Mouse (Mus musculus) thymus, postnatal 14 days (tissue): ENCODE data around the gene Maf.

Experiments
- DNase-seq: peaks from one replicate; pipeline ENCODE4 v3.0.0; 2021

Maf gene

DNA sequence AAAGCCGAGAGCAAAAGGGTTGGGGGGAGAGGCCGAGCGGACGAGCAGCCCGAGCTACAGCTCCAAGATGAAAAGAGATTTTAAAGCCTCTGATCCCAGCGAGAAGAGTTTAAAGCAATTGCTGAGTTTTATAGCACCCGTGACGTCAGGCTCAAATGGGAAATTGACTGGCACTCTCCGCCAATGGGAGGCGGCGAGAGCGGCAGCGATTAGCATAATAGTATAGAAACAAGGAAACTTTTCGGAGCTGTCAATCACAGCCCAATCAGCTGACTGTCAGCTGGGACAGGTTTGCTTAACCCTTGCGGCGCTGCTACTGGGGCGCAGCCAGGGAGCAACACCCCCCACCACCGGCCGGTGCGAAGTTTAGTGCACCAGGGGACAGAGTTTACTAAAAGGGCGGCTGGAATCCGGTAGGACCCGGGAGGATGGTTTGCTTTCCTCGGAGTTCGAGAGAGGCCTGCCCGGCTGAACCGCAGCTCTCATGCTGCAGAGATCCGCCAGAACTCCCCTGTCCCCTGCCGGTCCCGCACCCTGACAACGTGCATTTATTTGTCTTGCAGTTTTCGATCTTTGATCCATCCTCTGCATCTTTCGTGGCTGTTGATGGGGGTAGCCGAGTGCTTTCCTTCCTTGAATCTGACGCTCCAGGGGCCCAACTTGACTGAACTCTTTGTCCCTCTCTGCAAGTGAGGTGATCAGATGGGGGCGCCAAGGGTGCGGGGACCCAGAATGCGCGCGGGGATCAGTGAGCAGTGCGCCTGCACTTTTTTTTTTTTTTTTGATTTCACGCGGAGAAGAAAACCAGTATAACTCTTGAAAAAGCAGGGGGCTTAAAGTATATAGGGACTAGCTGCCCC, at the start of gene Maf:
Maf (minus strand) TSS at position 64 of the 860 bp plus-strand sequence.
- peak; percentile 91 for DNase-seq

DNA sequence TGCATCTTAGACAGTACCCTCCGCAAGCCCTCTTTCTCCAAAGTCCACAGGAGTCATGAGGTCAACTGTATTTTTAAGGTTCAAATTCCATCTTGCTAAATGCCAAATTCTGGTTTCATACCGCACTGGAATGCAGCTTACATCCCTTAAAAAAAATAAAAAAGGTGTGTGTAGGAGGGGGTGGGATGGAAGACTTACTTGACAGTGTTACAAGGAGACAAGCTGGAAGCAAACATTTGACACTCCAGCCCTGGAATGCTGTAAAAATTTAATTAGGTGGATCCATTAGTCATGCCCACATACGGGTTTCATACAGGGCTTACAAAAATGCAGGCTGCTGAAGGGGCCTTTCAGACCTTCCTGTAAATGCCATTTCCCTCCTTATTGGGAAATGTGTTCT, 49.4 kb upstream of the Maf start:
- no peak for DNase-seq

DNA sequence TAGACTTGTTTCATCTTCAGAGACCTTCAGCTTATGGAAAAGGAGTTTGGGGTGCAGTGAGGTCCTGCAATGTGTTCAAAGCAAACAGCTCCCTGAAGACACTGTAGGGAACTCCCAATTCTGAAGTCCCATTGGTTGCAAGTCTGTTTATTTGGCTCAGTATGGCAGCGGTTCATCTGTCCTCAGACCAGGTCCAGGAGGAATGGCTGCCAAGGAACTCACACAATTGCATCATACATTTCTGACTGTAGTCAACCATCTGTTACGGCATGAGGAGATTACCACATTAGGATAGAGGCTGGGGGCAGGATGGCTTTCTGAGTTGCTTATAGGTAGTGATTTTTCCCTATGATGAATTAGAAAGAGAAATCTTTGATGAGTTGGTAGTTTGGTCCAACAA, 48.4 kb upstream of the Maf start:
- no peak for DNase-seq

DNA sequence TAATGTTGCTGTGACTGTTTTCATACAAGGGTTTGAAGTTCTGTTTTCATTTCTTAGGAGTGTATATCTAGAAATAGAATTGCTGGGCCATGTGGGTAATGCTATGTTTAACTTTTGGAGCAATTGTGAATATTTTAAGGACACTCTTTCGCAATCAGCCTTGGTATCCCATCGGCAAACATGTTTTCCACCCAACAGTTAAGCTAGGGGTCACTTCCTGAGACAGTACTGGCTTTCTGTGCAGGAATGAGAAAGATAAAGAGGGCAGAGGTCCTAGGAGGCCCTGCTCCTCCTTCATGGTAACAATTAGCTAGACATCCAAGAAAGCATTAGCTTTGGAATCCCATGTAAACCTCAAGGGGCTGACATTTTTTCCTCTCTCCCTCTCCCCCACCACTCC, 47.1 kb upstream of the Maf start:
- no peak for DNase-seq

DNA sequence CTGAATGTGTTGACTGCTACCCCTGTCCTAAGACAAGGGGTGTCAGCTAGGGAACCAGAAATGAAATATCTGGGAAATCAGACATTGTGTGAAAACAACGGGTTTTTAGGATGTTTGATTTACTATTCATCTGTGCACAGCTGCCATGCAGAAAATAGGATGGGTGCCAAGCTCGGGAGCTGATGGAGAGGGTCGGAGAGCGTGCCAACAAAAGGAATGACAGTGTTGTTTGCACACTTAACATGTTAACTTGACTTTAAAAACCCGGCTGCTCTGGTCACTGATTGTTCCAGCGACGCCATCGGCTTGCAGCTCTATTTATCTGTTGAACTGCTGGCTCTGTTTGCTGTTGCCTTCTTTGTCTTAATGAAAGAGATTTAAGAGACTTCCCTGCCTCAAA, 46.2 kb upstream of the Maf start:
- DNase-seq = no peak

DNA sequence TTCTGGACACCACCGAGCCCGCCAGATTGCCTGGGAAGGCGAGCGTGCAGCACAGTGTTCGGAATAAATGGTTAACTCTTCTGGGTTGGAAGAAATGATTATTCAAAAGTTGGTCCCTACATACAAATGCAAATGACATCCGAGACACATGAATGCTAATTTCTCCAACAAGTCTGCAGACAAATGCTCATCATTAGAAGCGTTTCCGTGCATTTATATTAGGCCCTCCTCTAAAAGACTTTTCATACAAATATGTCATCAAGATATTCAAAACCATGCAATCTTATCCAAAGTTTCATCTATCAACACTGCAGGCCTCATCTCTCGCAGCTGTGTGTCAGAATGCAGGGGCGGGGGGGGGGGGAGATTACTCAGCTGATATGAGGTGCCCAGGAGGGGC, 39.8 kb upstream of the Maf start:
- DNase-seq = no peak

DNA sequence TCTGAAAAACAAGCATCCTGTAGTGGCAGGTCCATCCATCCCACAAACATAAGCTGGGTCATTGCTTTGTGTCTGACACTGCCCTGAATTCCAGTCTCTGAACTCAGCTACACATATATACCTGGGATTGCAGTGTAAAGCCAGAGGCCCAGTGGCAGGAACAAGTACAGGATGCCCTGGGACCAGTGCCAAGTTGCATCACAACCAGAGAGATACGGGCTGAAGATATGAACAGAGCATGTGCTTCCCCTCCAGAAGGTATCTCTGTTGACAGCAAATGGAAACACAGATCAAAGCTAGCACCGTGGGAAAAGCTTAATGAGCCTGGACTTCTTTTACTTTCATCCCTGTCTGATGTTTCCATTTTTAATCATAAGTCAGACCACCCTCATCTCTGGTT, 38.1 kb upstream of the Maf start:
- no peak for DNase-seq

DNA sequence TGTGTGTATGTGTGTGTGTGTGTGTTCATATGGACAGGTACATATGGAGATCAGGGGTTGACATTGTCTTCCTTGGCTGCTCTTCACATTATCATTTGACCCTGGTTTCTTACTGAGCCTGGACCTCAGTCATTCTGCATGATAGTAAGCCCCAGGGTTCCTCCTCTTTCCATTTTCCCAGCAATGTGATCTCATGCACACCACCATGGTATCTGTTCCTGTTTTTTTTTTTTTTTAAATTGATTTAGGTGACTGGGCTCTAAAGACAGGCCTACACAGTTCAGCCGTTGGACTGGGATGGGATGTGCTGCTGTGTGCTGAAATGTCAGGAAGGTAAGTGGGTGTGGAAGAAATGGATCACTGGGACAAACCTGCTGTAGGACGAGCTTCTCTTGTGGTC, 35.8 kb upstream of the Maf start:
- DNase-seq = no peak

DNA sequence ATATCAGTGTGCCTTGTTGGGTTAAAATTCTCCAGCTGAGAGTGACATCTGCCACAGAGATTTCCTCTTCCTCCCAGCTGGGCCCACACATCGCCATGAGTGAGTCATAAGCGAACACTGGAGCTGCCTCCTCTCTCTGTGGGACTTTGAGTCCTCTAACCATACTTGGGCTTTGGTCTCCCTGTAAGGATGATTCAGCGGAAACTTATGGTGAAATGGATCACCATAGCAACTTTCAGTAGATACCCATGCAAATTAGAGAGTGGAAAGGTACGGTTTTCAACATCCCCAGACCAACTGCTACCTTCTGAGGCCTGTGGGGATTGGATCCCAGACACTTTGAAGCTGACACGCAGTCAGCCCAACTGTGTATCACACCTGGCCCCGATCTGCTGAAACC, 35.1 kb upstream of the Maf start:
- DNase-seq = no peak

DNA sequence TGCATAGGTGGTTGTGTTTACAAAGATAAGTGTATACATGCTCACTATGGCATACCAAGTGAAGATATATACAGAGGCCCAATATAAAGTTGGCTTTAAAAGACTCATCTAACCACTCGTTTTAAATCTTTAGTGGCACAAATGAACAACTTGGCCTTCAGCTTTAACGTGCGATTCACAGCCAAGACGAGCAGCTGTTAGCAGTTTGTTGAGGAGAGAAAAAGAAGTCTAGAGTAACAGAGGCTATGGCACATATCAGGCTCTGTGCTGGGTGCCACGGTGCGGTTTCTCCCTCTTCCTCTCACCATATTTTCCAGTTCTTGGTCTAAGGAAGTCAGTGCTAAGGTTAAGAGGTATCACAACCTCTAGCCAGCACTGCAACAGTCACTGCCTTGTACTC, 34.4 kb upstream of the Maf start:
- no peak for DNase-seq

DNA sequence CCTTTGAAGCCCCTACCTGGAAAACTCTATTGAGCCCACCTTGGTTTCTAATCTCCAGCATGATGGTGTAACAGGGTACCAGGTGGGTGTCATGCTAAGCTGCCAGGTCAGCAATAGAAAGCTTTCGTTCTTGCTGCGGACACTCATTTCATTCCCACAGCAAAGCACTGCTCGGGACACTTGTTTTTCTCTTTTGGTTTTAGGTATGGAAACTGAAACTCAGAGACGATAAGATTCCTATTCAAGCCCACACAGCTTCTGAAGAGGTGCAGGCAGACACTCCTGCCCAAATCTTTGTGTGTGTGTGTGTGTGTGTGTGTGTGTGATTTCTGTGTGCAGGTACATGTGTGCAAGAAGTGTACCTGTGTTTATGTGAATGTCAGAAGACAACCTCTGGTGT, 32.2 kb upstream of the Maf start:
- DNase-seq = no peak

DNA sequence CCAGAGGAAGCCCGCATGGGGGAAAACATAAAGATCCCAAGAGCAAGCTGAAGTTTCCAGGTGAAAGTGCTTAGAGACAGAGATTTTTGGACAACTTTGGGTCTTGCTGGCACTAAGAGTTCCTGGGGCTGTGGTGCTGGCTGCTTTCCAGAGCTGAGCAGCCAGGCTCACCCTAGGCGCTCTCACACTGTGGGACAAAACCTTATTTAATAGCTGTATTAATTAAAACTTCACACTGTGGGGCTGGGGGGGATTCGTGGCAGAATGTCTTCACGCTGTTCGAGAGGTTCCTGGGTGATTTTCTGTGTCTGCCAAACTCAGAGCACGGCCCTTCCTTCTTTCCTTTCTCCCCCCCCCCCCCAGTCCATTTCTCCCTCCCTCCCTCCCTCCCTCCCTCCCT, 24.8 kb upstream of the Maf start:
- no peak for DNase-seq

DNA sequence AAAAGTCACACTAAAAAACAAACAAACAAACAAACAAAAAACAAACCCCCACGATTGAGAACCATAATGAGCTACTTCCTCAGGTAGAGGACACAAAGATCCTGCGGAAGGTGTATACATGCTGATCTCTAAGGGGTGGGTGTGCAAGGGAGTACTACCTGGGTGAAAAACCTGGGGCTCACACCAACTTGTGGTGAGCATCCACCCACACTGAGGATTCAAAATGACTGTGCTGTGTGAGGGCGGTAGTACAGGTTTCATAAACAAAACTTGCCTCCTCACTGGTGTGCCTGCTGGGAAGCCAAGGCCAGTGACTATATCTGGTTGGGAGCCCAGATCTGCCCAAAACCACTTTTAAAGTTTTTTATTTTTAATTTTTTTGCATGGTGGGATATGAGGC, 19.2 kb upstream of the Maf start:
- DNase-seq = no peak

DNA sequence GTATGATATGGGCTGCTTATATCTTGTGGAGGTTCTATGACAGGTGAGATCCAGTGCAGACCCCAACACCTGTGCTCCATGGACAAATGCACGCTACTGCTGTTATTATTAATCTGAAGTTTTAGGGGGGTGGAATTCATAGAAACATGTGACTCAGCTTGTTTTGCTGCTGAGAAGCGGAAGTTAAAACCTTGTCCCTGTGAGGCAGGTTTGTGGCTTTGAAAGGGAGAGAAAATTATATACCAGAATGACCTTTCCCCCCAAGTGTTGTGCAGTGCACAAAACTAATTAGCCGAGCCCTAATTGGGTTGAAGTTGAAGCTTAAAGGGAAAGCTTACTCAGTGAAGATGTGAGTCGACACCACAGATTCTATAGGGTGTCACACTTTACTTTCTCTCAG, 18.6 kb upstream of the Maf start:
- no peak for DNase-seq

DNA sequence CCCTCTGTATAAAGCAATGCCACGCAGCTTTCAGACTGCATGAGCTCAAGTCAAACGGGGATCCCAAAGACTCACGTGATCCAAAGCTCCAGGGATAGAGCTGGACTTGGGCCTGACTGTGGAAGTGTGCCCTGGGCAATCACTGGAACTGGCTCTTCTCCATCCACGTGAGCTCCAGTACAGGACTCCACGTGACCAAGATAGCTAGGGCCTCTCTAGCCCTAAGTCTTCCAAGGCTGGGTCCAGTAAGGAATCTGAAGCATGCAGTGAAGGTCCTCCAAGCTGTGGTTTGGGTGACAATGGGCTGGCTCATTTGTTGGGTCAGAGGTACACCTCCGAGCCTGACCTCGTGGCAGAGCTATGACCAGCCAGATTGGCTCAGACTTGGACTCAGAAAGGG, 11.5 kb upstream of the Maf start:
- DNase-seq = no peak

DNA sequence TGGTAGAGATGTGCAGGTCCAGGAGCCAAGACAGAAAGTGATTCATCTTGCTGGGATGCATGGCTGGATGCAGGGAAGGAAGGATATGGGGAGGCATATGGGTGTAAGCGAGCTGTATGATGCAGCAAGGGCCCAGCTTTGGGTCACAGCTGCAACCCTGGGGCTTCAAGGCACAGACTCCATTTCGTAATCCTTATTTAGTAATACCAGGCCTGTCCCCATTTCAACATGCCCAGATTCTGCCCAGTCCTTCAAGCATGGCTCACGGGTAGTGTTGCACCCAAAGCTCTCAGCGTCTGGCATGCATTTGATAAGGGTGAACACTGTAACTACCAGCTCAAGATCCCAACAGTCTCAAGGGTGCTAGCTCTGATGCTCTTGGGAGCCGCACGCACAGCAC, 11.0 kb upstream of the Maf start:
- no peak for DNase-seq

DNA sequence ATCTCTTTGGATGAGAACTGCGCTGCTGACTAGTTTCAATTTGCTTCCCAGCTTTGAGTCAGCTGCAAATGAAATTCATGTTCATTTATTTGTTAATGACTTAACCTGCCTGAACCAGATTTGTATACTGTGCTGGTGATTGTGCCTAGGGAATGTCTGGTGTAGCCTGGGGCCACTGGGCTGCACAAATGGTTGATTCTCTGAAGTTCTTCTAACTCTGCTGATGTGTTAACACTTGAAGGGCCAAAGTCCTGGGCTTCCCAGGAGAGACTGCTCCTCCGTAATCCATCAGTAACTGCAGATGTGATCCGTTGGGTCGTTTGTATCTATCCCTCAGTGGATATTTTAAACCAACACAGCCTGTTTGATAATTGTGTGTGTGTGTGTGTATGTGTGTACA, 7.7 kb upstream of the Maf start:
- no peak for DNase-seq

DNA sequence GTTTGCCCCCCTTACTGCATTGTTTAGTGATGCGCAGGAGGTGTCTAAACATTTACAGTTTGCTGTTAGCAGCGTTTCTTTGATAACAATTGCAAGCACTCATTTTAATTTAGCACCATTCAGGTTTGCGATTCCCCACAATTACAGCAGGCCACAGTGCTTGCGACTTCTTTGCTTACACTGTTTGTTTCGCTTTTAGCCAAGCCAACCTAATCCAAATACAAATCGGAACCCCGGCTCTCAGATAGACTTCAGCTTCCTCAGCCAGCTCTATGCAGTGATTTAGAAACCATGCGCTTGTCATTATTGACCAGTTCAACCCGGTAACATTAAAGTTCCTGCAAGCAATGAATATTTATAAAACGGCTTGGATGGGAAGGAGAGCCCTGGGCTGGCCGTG, 3.5 kb upstream of the Maf start:
- no peak for DNase-seq

DNA sequence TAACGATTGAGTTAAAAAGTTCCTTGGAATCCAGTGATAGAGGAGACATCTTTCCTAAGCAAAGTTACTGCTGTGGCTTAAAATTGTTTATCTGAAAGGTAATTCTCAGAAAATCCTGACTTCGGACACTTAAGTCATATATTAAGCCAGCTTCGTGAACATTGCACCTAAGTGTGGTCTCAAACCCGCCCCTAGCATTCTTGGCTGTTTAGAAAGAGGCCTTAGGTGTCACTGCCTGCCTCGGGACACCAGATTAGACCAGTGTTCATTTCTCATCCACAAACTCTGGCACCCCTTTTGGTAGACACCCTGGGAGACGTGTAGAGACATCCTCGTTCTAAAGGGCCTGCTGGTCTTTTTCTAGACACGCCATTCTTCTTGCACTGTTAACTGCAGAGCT, 2.3 kb upstream of the Maf start:
- no peak for DNase-seq

DNA sequence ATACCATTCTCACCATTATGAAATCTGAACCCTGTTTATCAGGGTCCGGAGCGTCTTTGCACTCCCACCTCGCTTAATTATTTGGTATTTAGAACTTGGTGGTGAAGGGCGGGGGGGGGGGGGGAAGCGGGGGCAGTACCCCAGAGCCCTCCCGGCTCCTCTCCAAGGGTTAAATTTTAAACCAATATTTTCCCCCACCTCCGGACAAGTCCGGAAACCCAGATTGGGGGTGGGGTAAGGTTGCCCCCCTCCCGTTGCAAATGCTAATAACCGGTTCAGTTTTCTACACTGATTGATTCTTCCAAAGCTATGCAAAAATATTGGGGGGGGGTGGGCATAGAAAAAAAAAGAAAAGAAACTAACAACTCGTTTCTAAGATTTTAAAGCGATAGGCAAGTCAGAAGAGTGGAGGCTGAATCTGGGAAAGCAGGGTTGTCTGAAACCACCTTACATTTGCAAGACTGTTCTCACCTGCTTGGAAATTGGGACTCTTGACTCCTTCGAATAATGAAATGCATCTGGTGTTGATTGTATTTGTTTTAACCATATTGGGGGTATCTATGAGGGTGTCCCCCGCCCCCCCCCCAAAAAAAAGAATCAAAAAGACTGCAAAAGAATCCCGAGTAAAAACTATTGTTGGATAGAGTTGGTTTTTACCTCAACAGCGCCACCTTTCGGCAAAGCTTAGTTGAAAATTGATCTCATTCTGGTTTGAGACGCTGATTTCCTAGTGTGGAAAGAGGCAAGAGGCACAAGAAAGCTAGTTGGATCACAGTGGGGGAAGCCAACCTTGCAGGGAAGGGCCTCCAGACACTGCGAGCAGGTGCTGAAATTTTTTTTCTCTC, 1.6 kb upstream of the Maf start:
- DNase-seq = peak; percentile 75

DNA sequence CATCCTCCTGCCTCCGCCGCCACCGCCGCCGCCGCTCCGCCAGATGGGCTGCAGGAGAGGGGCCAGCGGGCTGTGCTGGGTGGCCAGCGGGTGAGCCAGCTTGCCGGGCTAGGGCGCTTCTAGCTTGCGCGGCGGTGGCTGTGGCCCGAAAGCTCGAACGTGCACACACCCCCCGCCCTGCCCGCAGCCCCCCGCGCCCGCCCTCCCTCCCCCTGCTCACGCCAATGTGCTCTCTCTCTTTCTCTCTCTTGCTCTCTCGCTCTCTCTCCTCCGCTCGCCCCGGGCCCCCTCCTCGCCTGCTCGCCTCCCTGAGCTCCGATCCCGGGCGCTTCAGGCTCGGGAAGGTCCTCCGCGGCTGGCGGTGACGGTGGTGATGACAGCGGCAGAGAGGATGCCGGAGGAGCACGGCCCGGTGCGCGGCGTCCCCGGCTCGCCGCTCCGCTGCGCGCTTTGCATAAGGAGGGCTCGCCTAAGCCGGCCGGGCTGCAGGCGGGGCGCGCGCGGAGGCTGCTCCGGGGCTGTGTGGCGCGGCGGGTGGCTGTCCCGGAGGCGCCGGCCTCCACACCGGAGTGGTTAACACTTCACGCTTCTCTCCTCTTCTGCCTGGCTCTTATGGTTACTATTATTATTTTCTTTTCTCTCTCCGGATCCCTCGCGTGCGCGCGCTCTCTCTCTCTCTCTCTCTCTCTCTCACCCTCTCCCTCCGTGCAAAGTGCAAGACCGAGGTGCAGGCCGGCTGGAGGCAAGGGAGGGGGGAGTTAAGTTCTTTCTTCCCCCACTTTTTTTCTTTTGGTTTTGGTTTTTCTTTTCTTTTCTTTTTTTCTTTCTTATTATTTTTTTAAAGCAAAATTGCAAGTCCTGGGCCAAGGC, 498 bp downstream of the Maf start:
- DNase-seq = peak; percentile 80

DNA sequence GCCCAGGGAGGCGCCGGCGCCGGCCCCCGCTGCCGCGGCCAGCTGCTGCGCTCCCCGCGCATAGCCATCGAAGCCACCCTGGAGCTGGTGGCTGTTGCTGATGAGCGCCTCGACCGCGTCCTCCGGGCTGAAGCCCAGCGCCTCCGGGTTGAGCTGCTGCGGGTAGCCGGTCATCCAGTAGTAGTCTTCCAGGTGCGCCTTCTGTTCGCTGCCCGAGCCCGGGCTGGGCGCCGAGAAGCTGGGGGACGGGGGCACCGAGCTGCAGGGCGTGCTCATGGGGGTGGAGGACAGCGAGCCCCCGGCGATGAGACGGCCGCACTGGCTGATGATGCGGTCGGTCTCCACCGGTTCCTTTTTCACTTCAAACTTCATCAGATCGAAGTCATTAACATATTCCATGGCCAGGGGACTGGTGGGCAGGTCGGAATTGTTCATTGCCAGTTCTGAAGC, 1.2 kb downstream of the Maf start:
- peak; percentile 41 for DNase-seq

DNA sequence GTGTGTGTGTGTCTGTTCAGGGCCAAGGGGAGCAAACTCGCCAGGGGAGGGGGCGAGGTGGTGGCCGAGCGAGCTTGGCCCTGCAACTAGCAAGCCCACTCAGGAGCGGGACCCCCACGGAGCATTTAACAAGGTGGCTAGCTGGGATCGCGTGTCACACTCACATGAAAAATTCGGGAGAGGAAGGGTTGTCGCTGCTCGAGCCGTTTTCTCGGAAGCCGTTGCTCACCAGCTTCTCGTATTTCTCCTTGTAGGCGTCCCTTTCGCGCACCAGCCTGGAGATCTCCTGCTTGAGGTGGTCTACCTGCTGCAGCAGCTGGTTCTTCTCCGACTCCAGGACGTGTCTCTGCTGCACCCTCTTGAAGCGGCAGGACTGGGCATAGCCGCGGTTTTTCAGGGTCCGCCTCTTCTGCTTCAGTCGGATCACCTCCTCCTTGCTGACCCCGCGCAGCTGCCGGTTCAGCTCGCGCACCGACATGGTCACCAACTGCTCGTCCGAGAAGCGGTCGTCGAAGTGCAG, 1.9 kb downstream of the Maf start:
- DNase-seq = peak; percentile 52
